Mouse (Mus musculus): ENCODE data around the gene Flt3.

DNA sequence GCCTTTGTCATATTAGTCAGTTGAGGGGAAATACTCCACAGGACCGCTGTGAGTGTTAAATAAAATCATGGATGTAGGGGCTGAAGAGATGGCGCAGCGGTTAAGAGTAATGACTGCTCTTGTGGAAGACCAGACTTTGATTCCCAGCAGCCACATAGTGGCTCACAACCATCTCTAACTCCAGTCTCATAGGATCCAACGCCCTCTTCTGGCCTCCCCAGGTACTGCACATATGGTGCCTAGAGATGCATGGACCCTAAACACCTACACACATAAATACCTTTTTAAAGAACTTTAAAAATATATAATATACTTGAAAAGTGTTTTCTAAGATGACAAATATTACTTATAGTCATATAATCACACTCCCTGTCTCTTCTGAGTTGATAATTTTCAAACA, 115.9 kb downstream of the Flt3 start:
- TF ChIP-seq CTCF (IDR thresholded peaks at IDR 0.05; ENCODE audit: borderline replicate concordance, insufficient read depth, low read depth, low read length), result no peak
- no peak for TF ChIP-seq POLR2A (IDR thresholded peaks at IDR 0.05; ENCODE audit: borderline replicate concordance, insufficient read depth, low read length)

Measured in cerebellum, adult 2 months (tissue).